Mouse (Mus musculus): ENCODE measurements around the gene Rhobtb3. TPM values are rescaled to one million over a fixed set of nuclear protein-coding genes. Genes with fewer than 3 reads are reported as not detected.
"Not testable (repeated sequence)": the region's sequence is repeated elsewhere in the genome, so short reads cannot be mapped to it uniquely, and the experiment has no call there.

Gene Rhobtb3
- polyA plus RNA-seq, 1 experiment from 2014 or later = 71.3 TPM

DNA sequence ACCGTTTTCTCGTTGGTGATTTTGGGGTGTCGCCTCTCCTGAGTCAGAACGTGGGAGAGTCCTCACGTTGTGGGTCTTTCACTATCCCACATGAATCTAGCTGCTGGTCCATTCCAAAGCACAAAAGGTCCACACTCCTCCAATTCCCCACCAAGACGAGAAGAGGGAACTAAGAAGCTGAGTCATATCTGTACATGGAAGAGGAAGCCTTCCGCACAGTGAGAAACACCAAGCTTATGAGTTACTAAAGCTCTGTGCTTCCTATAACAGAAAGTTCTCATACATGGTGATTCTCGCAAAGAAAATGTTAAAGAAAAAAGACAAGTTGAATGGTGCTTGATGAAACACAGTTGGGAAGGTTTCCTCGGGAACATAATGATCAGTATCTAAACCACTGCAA is 120.5 kb downstream of the Rhobtb3 start:
- Histone ChIP-seq H3K4me1 (no peaks in the 10 kb centered on the region), H3K27ac (no peak overlapping the region), H3K9ac (no peak overlapping the region), H3K9me3 (no peaks in the 10 kb centered on the region), H3K4me2 (replicated peaks) (no peak overlapping the region), H3K36me3 (no peaks in the 10 kb centered on the region), H3K27me3 (no peaks in the 10 kb centered on the region), H3K4me3 (no peak overlapping the region)
- 87% methylated on average over 9 of the region's 9 CpGs for WGBS
- ATAC-seq (ENCODE audit: insufficient number of reproducible peaks, insufficient read depth, low FRiP score, low TSS enrichment) = no peak

GRCm38 (mm10) chr13:75822366-75822765 is 121.4 kb downstream of the Rhobtb3 start:
- not testable (repeated sequence) for H3K27ac ChIP-seq; H3K9ac ChIP-seq; H3K9me3 ChIP-seq; ATAC-seq (ENCODE audit: insufficient number of reproducible peaks, insufficient read depth, low FRiP score, low TSS enrichment); H3K36me3 ChIP-seq; H3K4me1 ChIP-seq; H3K4me2 ChIP-seq (replicated peaks); H3K27me3 ChIP-seq; H3K4me3 ChIP-seq
- WGBS = 91% methylated on average over 4 of the region's 4 CpGs

DNA sequence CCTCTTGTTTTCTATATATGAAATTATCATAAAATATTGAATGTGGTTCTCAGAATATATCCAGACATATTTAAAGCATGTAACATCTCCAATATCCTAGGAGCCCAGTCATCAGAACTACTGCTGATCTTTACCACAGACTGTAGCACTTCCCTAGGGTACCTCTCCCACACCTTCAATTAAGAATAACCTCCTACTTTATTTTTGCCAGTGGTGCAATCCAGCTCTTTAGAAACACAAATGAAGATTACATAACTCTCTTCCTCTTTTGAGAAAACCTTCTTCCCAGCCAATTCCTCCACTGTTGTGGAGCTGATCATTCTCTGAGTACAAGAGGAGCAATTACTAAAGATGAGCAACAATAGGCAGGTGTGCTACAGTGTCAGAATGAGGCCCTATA is 123.8 kb downstream of the Rhobtb3 start:
- no peak overlapping the region for H3K9ac ChIP-seq
- H3K4me2 ChIP-seq (replicated peaks) = no peak overlapping the region
- no peaks in the 10 kb centered on the region for H3K36me3 ChIP-seq
- no peak overlapping the region for H3K4me3 ChIP-seq
- H3K27ac ChIP-seq = no peak overlapping the region
- no peaks in the 10 kb centered on the region for H3K27me3 ChIP-seq
- no peaks in the 10 kb centered on the region for H3K9me3 ChIP-seq
- no peak for ATAC-seq (ENCODE audit: insufficient number of reproducible peaks, insufficient read depth, low FRiP score, low TSS enrichment)
- H3K4me1 ChIP-seq = no peaks in the 10 kb centered on the region

Other genes starting within 250 kb of the Rhobtb3 start
- gene Ell2, start 237.2 kb downstream of the Rhobtb3 start, polyA plus RNA-seq (2016; fragmentation: Nextera tagmentation; extraction: Ambion mirVana) = 7.0 and 7.6 TPM in 2 replicates
- gene Glrx, start 104.1 kb downstream of the Rhobtb3 start, polyA plus RNA-seq (2016; fragmentation: Nextera tagmentation; extraction: Ambion mirVana) = 30.0 and 30.5 TPM in 2 replicates
- 0.67 and 1.2 TPM in 2 replicates for gene Spata9, start 23.2 kb upstream of the Rhobtb3 start, polyA plus RNA-seq (2016; fragmentation: Nextera tagmentation; extraction: Ambion mirVana)
- 20.5 and 21.3 TPM in 2 replicates for gene Rfesd, start 74.8 kb upstream of the Rhobtb3 start, polyA plus RNA-seq (2016; fragmentation: Nextera tagmentation; extraction: Ambion mirVana)
- 0.22 and 0.31 TPM in 2 replicates for gene Gpr150, start 113.1 kb upstream of the Rhobtb3 start, polyA plus RNA-seq (2016; fragmentation: Nextera tagmentation; extraction: Ambion mirVana)
- 7.1 and 8.0 TPM in 2 replicates for gene Arsk, start 154.7 kb upstream of the Rhobtb3 start, polyA plus RNA-seq (2016; fragmentation: Nextera tagmentation; extraction: Ambion mirVana)
- gene Ttc37, start 154.8 kb upstream of the Rhobtb3 start, polyA plus RNA-seq (2016; fragmentation: Nextera tagmentation; extraction: Ambion mirVana) = 20.1 and 20.5 TPM in 2 replicates

Measured in embryonic facial prominence, embryonic 12.5 days (tissue).